ENCODE assay signal across 16 mouse cellular contexts in genomic region chr6:17629756-17630155, GRCm38 (mm10). TPM values are rescaled to one million over a fixed set of nuclear protein-coding genes. Genes with fewer than 3 reads are reported as not detected.
DNase-seq lines count a peak whose midpoint lies in the region; ATAC-seq and TF ChIP-seq lines count a peak whose summit lies in the region.
"Had no signal": no experiment of that assay in that cellular context is flagged by ENCODE, and none has a peak within 500 bp of the region (broad histone marks: within the 10 kb centered on the region; RNA-seq: fewer than 3 reads in every experiment).

No protein-coding gene starts in this region.

- TF ChIP-seq RAD21 in CH12.LX (IDR thresholded peaks at IDR 0.05; ENCODE audit: low read depth, low read length) = no peak

- H3K9ac ChIP-seq in CH12.LX (ENCODE audit: insufficient read depth, low read depth) = peak overlapping the region; percentile 60
- H3K9ac ChIP-seq in embryonic facial prominence, embryonic 15.5 days = no peak overlapping the region
- no peak overlapping the region for H3K9ac ChIP-seq in forebrain, embryonic 16.5 days (replicated peaks; ENCODE audit: low read depth, low read length)
- H3K9ac ChIP-seq: forebrain, embryonic 12.5 days; limb, embryonic 12.5 days had no signal

- no peak for ATAC-seq in embryonic facial prominence, embryonic 15.5 days (ENCODE audit: insufficient number of reproducible peaks, low FRiP score, low TSS enrichment, low read depth)
- peak; percentile 67 for ATAC-seq in megakaryocyte progenitor cell, adult 5-6 weeks (replicated peaks; ENCODE audit: poor library complexity)
- ATAC-seq in forebrain, embryonic 16.5 days = no peak

- WGBS in embryonic facial prominence, embryonic 15.5 days = 65% methylated on average over 5 of the region's 5 CpGs
- WGBS in forebrain, embryonic 16.5 days = 56% methylated on average over 5 of the region's 5 CpGs

- no peaks in the 10 kb centered on the region for H3K36me3 ChIP-seq in CH12.LX (replicated peaks in 1 of 2; ENCODE audit: control insufficient read depth in 1 of 2, insufficient read depth in 1 of 2, low read length in 1 of 2)
- no peaks in the 10 kb centered on the region for H3K36me3 ChIP-seq in embryonic facial prominence, embryonic 15.5 days
- H3K36me3 ChIP-seq in forebrain, embryonic 16.5 days (ENCODE audit: control insufficient read depth, insufficient read depth) = no peaks in the 10 kb centered on the region
- H3K36me3 ChIP-seq: forebrain, embryonic 12.5 days; G1E; limb, embryonic 12.5 days had no signal

- in situ Hi-C loops in CH12.LX (cut with MboI; ENCODE audit: low pct_ligation_motif_present, low pct_unique_long_range_greater_than_20kb, low sequenced_read_pairs) = no loop called here

- no peaks in the 10 kb centered on the region for H3K9me3 ChIP-seq in CH12.LX (replicated peaks; ENCODE audit: low read length)
- H3K9me3 ChIP-seq in embryonic facial prominence, embryonic 15.5 days (replicated peaks) = no peaks in the 10 kb centered on the region
- no peaks in the 10 kb centered on the region for H3K9me3 ChIP-seq in forebrain, embryonic 16.5 days (ENCODE audit: control insufficient read depth, low read length)
- H3K9me3 ChIP-seq: forebrain, embryonic 12.5 days; G1E; limb, embryonic 12.5 days had no signal

- DNase-seq in 3T3-L1 (ENCODE audit: low read depth, low spot score) = peak; percentile 29
- DNase-seq in CH12.LX (ENCODE audit: extremely low read depth) = peak; percentile 58
- DNase-seq in gastrocnemius, postnatal 10 days = no peak
- no peak for DNase-seq in adrenal gland, adult (ENCODE audit: inconsistent age in 2 of 2, low spot score in 1 of 2)
- no peak for DNase-seq in urinary bladder, postnatal 4 days (ENCODE audit: low spot score in 2 of 2)
- DNase-seq: adrenal gland, postnatal 10 days; cerebellum, postnatal 14 days; gastrocnemius, postnatal 36 days; kidney, postnatal 25 days; thymus, postnatal 36 days had no signal

- TF ChIP-seq CTCF in CH12.LX (conservative IDR thresholded peaks at IDR 0.05 in 1 of 2, IDR thresholded peaks at IDR 0.05 in 1 of 2; ENCODE audit: low read depth in 2 of 2, low read length in 2 of 2) = no peak

- TF ChIP-seq POLR2A in CH12.LX (IDR thresholded peaks at IDR 0.05; ENCODE audit: low read depth, low read length) = no peak

- no peak overlapping the region for H3K27ac ChIP-seq in CH12.LX (ENCODE audit: insufficient read depth, low read depth)
- H3K27ac ChIP-seq in embryonic facial prominence, embryonic 15.5 days (replicated peaks) = peak overlapping the region; percentile 18; the same call in 1 of the 2 replicates
- no peak overlapping the region for H3K27ac ChIP-seq in forebrain, embryonic 16.5 days (ENCODE audit: low read length)
- H3K27ac ChIP-seq: forebrain, embryonic 12.5 days; limb, embryonic 12.5 days had no signal

- H3K4me2 ChIP-seq in CH12.LX (ENCODE audit: insufficient read depth, low read depth, poor library complexity, severe bottlenecking) = peak overlapping the region; percentile 60
- no peak overlapping the region for H3K4me2 ChIP-seq in embryonic facial prominence, embryonic 15.5 days (replicated peaks)
- no peak overlapping the region for H3K4me2 ChIP-seq in forebrain, embryonic 16.5 days (ENCODE audit: low read length)
- H3K4me2 ChIP-seq: forebrain, embryonic 12.5 days; limb, embryonic 12.5 days had no signal

- H3K79me2 ChIP-seq in CH12.LX (replicated peaks; ENCODE audit: control insufficient read depth, extremely low read depth, insufficient read depth, poor library complexity, severe bottlenecking) = no peaks in the 10 kb centered on the region

- peak; percentile 74 for TF ChIP-seq EP300 in CH12.LX (IDR thresholded peaks at IDR 0.05; ENCODE audit: low read length)

- peaks cover 18 to 43% of the 10 kb centered on the region in 2 experiments for H3K4me1 ChIP-seq in CH12.LX (ENCODE audit: control insufficient read depth in 1 of 2, insufficient read depth in 2 of 2)
- 0 out of 2 replicates have a peak, but pooled peaks cover 7% of the 10 kb centered on the region for H3K4me1 ChIP-seq in embryonic facial prominence, embryonic 15.5 days
- no peaks in the 10 kb centered on the region for H3K4me1 ChIP-seq in forebrain, embryonic 16.5 days (replicated peaks; ENCODE audit: control insufficient read depth, insufficient read depth, low read length)
- H3K4me1 ChIP-seq: limb, embryonic 12.5 days had no signal

- no peaks in the 10 kb centered on the region for H3K27me3 ChIP-seq in CH12.LX (replicated peaks)
- no peaks in the 10 kb centered on the region for H3K27me3 ChIP-seq in embryonic facial prominence, embryonic 15.5 days
- no peaks in the 10 kb centered on the region for H3K27me3 ChIP-seq in forebrain, embryonic 16.5 days (replicated peaks; ENCODE audit: control insufficient read depth, insufficient read depth, low read length)
- H3K27me3 ChIP-seq: forebrain, embryonic 12.5 days; limb, embryonic 12.5 days had no signal

- dilution Hi-C loops in CH12.LX (cut with MboI; ENCODE audit: extremely low pct_ligation_motif_present, extremely low pct_unique_long_range_greater_than_20kb, low sequenced_read_pairs) = no loop called here

- peak overlapping the region in 1 of 3 experiments; percentile 3 for H3K4me3 ChIP-seq in CH12.LX (replicated peaks in 1 of 3; ENCODE audit: low read depth in 2 of 3, low read length in 2 of 3, poor library complexity in 1 of 3)
- no peak overlapping the region for H3K4me3 ChIP-seq in embryonic facial prominence, embryonic 15.5 days (replicated peaks)
- H3K4me3 ChIP-seq in forebrain, embryonic 16.5 days (replicated peaks; ENCODE audit: low read length) = no peak overlapping the region
- H3K4me3 ChIP-seq: forebrain, embryonic 12.5 days; limb, embryonic 12.5 days had no signal

TF ChIP-seq in CH12.LX, 34 proteins besides CTCF, POLR2A, EP300 and RAD21:
- TF ChIP-seq CHD2 (IDR thresholded peaks at IDR 0.05; ENCODE audit: low read length) (peak; percentile 98), JUN (IDR thresholded peaks at IDR 0.05; ENCODE audit: insufficient read depth, low read depth, low read length) (peak; percentile 21; the same call in 1 of the 2 replicates), ETS1 (conservative IDR thresholded peaks at IDR 0.05; ENCODE audit: low read depth, low read length) (peak; percentile 87), HCFC1 (IDR thresholded peaks at IDR 0.05; ENCODE audit: low read depth, low read length) (peak; percentile 35), ZC3H11A (IDR thresholded peaks at IDR 0.05; ENCODE audit: low read depth, low read length) (no peak), ELF1 (IDR thresholded peaks at IDR 0.05; ENCODE audit: low read depth, low read length) (no peak), UBTF (IDR thresholded peaks at IDR 0.05; ENCODE audit: low read depth, low read length) (no peak), PAX5 (IDR thresholded peaks at IDR 0.05; ENCODE audit: low read length) (no peak), RCOR1 (conservative IDR thresholded peaks at IDR 0.05; ENCODE audit: low read depth, low read length) (peak; percentile 50; the same call in 1 of the 2 replicates), MAFK (IDR thresholded peaks at IDR 0.05; ENCODE audit: insufficient replicate concordance, low read length) (peak; percentile 76), MAZ (IDR thresholded peaks at IDR 0.05; ENCODE audit: low read depth, low read length) (peak; percentile 54; the same call in 1 of the 2 replicates), MEF2A (IDR thresholded peaks at IDR 0.05; ENCODE audit: borderline replicate concordance, low read depth, low read length) (0 out of 2 replicates have a peak, but pooled peaks have one; percentile 34), TCF12 (IDR thresholded peaks at IDR 0.05; ENCODE audit: low read depth, low read length) (0 out of 2 replicates have a peak, but pooled peaks have one; percentile 28), IRF4 (IDR thresholded peaks at IDR 0.05; ENCODE audit: low read depth, low read length) (peak; percentile 88), NELFE (IDR thresholded peaks at IDR 0.05; ENCODE audit: low read depth, low read length) (no peak), BHLHE40 (IDR thresholded peaks at IDR 0.05; ENCODE audit: low read depth, low read length) (peak; percentile 38; the same call in 1 of the 2 replicates), SIN3A (IDR thresholded peaks at IDR 0.05; ENCODE audit: low read length) (0 out of 2 replicates have a peak, but pooled peaks have one; percentile 50)

RNA-seq across cellular contexts. Expression of gene Capza2, which starts 6.3 kb away (rescaled TPM):
- total RNA-seq in CH12.LX (2012; rRNA removed) (64.9 and 81.2 TPM in 2 replicates), CH12.LX (2014; rRNA removed) (277 and 305 TPM in 2 replicates)
- 171 and 212 TPM in 2 replicates for polyA plus RNA-seq in CH12.LX (2012; ENCODE audit: insufficient read length, low read depth)
- polyA plus RNA-seq in embryonic facial prominence, embryonic 15.5 days (2015; fragmentation: Nextera tagmentation; extraction: Ambion mirVana) = 193 and 194 TPM in 2 replicates
- 277 and 326 TPM in 2 replicates for total RNA-seq in megakaryocyte progenitor cell, adult 5-6 weeks (2015)
- total RNA-seq in megakaryocyte progenitor cell, adult 5-6 weeks (2017) = 334 and 345 TPM in 2 replicates
- 269 and 308 TPM in 2 replicates for polyA plus RNA-seq in forebrain, embryonic 16.5 days (2015; fragmentation: Nextera tagmentation; extraction: Ambion mirVana)
- 100 to 1,000 TPM; 283 to 307 TPM for total RNA-seq in gastrocnemius, postnatal 10 days (2021)

Comparison
In these comparisons a context has a peak if more than half of its experiments do, and no peak if none do; other contexts are left out.
1. DNase-seq: peak in 3T3-L1 (single experiment) and CH12.LX (single experiment); none in gastrocnemius, postnatal 10 days (single experiment), adrenal gland, adult (0 of 2) and urinary bladder, postnatal 4 days (0 of 2).